Mouse (Mus musculus): ENCODE measurements at regions not wholly inside any gene's neighbourhood (a gene's known extent, or its start where the extent isn't known, plus 50 kb on each side); places are given as distances from the start of the nearest gene placed in this dataset.

DNA sequence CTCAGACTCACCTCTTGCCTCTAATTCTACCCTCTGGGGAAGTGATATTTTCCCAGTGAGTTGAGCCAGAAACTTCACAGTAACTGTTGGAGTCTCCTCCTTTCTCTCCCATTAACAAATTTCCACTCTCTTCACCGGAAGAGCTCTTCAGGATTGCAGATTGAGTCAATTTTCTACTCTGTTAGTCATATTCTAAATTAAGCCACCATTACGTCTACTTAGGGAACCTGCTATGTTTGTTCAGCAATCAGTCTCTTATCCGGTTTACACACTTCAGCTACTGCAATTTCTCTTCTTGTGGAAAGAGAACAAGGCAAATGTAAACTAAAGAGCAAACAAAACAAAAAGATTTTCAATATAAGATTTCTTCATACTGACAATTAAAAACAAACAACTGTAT lies 644.6 kb downstream of the Bckdhb start:
- no peak for TF ChIP-seq CTCF (IDR thresholded peaks at IDR 0.05)
- H3K27me3 ChIP-seq, result no peaks in the 10 kb centered on the region
- ATAC-seq, result peak; percentile 86
- POLR2A ChIA-PET, result no interaction called here
- no peak for DNase-seq (ENCODE audit: low read depth, low spot score)
- in situ Hi-C loops (cut with MboI; ENCODE audit: low pct_unique_long_range_greater_than_20kb), result no loop called here
- CTCF ChIA-PET, result interaction anchor here (1.4 kb wide), 1 partner anchor 10 kb away, joined by 4 read pairs; no protein-coding TSS in a partner anchor

DNA sequence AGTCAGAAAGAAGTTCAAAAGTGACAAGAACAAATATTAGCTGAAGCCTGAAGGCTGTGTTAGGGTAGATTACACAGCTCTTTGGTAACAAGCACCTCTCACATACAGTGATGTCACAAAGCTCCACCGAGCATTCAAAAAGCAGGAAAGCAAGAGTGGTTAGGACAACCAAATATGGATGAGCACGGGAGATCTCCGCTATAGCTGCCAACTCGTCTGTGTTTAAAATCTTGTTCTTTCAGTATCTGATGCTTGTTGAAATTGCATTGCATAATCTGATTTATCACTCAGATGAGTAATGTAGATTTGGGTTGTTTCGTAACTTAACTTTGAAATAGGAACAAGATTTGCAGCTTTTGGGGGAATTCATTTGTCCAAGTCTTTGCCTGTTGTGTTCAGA lies 652.8 kb downstream of the Bckdhb start:
- no peaks in the 10 kb centered on the region for H3K27me3 ChIP-seq
- ChIA-PET CTCF (interaction anchor here (0.9 kb wide), 1 partner anchor 10 kb away, joined by 4 read pairs; no protein-coding TSS in a partner anchor), POLR2A (no interaction called here)
- DNase-seq (ENCODE audit: low read depth, low spot score), result no peak
- no peak for TF ChIP-seq CTCF (IDR thresholded peaks at IDR 0.05)
- in situ Hi-C loops (cut with MboI; ENCODE audit: low pct_unique_long_range_greater_than_20kb), result no loop called here
- ATAC-seq, result no peak

DNA sequence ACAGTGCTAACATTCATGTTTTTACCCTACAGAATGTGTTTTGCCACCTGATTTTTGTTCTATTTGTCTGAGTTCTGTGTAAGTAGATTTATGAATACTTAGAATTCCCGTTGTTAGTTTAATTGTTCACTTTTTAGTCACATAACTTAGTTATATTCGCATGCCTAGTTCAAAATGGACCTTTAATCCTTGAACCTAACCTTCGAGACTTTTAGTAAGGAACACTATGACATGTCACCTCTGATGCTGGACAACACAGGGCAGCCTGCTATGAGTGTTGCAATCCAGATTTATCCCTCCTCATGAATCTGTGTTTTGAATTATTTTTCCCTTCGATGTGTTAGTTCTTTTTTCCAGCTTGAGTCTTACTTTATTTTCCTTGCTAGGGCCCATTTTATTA lies 662.8 kb downstream of the Bckdhb start:
- ChIA-PET CTCF (no interaction called here), POLR2A (no interaction called here)
- ATAC-seq (no peak), DNase-seq (ENCODE audit: low read depth, low spot score) (no peak)
- in situ Hi-C loops (cut with MboI; ENCODE audit: low pct_unique_long_range_greater_than_20kb), result no loop called here
- no peaks in the 10 kb centered on the region for H3K27me3 ChIP-seq
- no peak for TF ChIP-seq CTCF (IDR thresholded peaks at IDR 0.05)

DNA sequence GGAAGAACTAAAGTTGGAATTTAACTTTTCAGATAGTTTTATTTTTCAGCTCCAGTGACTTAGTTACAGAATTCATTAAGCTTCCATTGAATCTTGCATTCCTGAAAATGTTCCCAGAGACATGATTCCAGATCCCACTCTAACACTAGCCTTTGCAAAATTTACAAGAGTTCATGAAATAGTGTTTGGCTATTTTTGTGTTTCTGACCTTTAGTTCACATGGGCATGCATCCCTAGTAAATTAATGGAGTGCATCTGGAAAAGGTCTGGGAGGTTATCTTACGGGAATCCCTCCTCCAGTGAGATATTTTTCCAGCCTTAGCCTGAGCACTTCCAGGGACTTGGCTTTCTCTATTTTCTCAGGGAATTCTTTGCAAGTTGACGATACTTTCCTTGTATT lies 669.8 kb downstream of the Bckdhb start:
- CTCF ChIA-PET, result no interaction called here
- POLR2A ChIA-PET, result no interaction called here
- ATAC-seq (no peak), DNase-seq (ENCODE audit: low read depth, low spot score) (no peak)
- H3K27me3 ChIP-seq, result no peaks in the 10 kb centered on the region
- in situ Hi-C loops (cut with MboI; ENCODE audit: low pct_unique_long_range_greater_than_20kb), result no loop called here
- TF ChIP-seq CTCF (IDR thresholded peaks at IDR 0.05), result no peak

Measured in Patski (cell line).